Mouse (Mus musculus) liver, embryonic 14.5 days (tissue): ENCODE results near the gene Gm12166. TPM values are rescaled to one million over a fixed set of nuclear protein-coding genes. Genes with fewer than 3 reads are reported as not detected.

ENCODE experiments used
- ATAC-seq: fragments of 200-750 bp; cut with Nextera tagmentation; 2 replicates; pipeline ENCODE4 v1.8.0; 2017; ENCODE audit warnings: moderate number of reproducible peaks, mild to moderate bottlenecking, moderate library complexity; ENCODE audit not compliant: insufficient read depth
- DNase-seq, 3 experiments: peaks; one replicate each; pipeline ENCODE4 v3.0.0-alpha.2; 2012 to 2013; ENCODE audit warnings: low read depth in 3 of 3, low spot score in 3 of 3
- H3K27ac ChIP-seq: fragments of 300-500 bp; sonication (generic); 2 replicates; pipeline ENCODE4 v1.5.1; 2014; ENCODE audit warnings: moderate library complexity, mild to moderate bottlenecking, control low read depth, inconsistent platforms
- H3K27me3 ChIP-seq: fragments of 300-500 bp; sonication (generic); 2 replicates; pipeline ENCODE4 v1.6.1; 2014; ENCODE audit warnings: mild to moderate bottlenecking, low read length, moderate library complexity; ENCODE audit not compliant: control insufficient read depth, insufficient read depth
- H3K36me3 ChIP-seq: fragments of 300-500 bp; sonication (generic); replicated peaks from 2 replicates; pipeline ENCODE4 v1.6.1; 2014; ENCODE audit warnings: low read depth; ENCODE audit not compliant: control insufficient read depth, insufficient read depth
- H3K4me1 ChIP-seq, 2 experiments: fragments of 200-500 bp in 1 of 2; fragments of 300-500 bp in 1 of 2; sonication (generic) in 1 of 2; replicated peaks; 2 replicates each; pipeline ENCODE4 v1.6.1; 2012 to 2014; ENCODE audit warnings: antibody characterized with exemption in 1 of 2, inconsistent platforms in 1 of 2, low read length in 1 of 2; ENCODE audit not compliant: control insufficient read depth in 2 of 2, insufficient read depth in 2 of 2
- H3K4me2 ChIP-seq: fragments of 300-500 bp; sonication (generic); 2 replicates; pipeline ENCODE4 v1.6.1; 2014; ENCODE audit warnings: low read depth, mild to moderate bottlenecking, control low read depth, moderate library complexity
- H3K4me3 ChIP-seq, 2 experiments: fragments of 200-500 bp in 1 of 2; fragments of 300-500 bp in 1 of 2; sonication (generic) in 1 of 2; 2 replicates each; pipeline ENCODE4 v1.5.1; 2012 to 2014; ENCODE audit warnings: low read depth in 2 of 2, low read length in 2 of 2, mild to moderate bottlenecking in 2 of 2, control low read depth in 1 of 2, inconsistent platforms in 1 of 2, moderate library complexity in 1 of 2; ENCODE audit not compliant: insufficient read depth in 1 of 2
- H3K9ac ChIP-seq: fragments of 300-500 bp; sonication (generic); replicated peaks from 2 replicates; pipeline ENCODE4 v1.6.1; 2014; ENCODE audit warnings: mild to moderate bottlenecking, control low read depth, moderate library complexity
- H3K9me3 ChIP-seq: fragments of 300-500 bp; sonication (generic); 2 replicates; pipeline ENCODE4 v1.6.1; 2016; ENCODE audit warnings: low read length, mixed read lengths; ENCODE audit not compliant: control insufficient read depth
- CTCF ChIP-seq: IDR thresholded peaks from 2 replicates; pipeline ENCODE4 v1.5.1; 2016; ENCODE audit warnings: antibody characterized with exemption, low read depth, control low read depth
- EP300 ChIP-seq: IDR thresholded peaks from 2 replicates; pipeline ENCODE4 v1.6.1; 2016; ENCODE audit warnings: antibody characterized with exemption, low read depth
- WGBS: fragments of 180-500 bp; shearing (Covaris S2); extraction: QIAGEN DNeasy Blood & Tissue Kit; methylation state at CpG from one replicate; pipeline ENCODE4 v1.1.7; 2014; ENCODE audit not compliant: insufficient replicate concordance; 5-methylcytosine and 5-hydroxymethylcytosine counted together
- polyA plus RNA-seq, 2 experiments: library from polyadenylated mRNA; depleted of rRNA in 1 of 2; stranded (reverse) in 1 of 2; unstranded in 1 of 2; fragments of >200 nt; fragmentation: Nextera tagmentation in 1 of 2; extraction: Ambion mirVana in 1 of 2; gene quantifications; 2 replicates each; pipeline versions ENCODE4 v1.2.1 to v1.2.3; 2012 to 2014

The Gm12166 gene
- polyA plus RNA-seq, 2 experiments: 2.6 to 4.7 TPM

DNA sequence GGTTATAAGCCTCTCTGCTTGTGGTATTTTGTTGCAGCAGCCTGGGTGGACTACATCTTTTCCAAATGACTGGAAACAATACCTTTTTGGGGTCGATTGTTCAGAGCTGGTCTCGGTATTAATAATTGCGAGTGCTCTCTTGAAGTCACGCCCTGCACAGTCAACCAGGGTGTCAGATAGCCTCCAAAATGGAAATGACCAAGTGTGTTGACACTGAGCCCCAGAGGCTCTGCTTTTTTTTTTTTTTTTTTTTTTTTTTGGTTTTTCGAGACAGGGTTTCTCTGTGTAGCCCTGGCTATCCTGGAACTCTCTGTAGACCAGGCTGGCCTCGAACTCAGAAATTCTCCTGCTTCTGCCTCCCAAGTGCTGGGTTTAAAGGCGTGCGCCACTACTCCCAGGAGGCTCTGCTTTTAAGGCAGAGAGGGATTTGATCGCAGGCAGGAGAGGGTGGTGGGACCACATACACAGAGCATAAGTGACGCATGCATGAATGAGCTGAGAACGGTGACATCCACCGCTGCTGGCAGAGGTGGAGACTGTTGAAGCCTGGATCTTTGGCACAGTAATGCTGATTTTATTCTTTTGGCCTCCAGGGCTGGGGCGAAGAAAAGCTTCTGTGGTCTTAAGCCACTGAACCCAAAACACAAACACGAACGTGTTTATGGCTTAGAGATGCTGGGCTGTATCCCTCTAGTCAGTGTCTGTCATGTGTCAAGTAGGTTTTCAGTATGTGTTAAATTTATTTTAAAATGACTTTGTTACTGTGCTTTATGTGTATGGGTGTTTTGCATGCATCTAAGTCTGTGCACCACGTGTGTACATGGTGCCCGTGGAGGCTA, 21.9 kb upstream of the Gm12166 start:
- WGBS: 84% methylated on average over 17 of the region's 17 CpGs
- Histone ChIP-seq H3K4me2 (no peak overlapping the region), H3K27me3 (no peaks in the 10 kb centered on the region), H3K4me3 (no peak overlapping the region), H3K27ac (no peak overlapping the region), H3K4me1 (peaks cover 27 to 45% of the 10 kb centered on the region in 2 experiments), H3K9ac (no peak overlapping the region), H3K36me3 (no peaks in the 10 kb centered on the region; the same call in 1 of the 2 replicates), H3K9me3 (peaks cover 4% of the 10 kb centered on the region)
- TF ChIP-seq EP300 (no peak), CTCF (no peak)
- ATAC-seq (no peak), DNase-seq (no peak)

DNA sequence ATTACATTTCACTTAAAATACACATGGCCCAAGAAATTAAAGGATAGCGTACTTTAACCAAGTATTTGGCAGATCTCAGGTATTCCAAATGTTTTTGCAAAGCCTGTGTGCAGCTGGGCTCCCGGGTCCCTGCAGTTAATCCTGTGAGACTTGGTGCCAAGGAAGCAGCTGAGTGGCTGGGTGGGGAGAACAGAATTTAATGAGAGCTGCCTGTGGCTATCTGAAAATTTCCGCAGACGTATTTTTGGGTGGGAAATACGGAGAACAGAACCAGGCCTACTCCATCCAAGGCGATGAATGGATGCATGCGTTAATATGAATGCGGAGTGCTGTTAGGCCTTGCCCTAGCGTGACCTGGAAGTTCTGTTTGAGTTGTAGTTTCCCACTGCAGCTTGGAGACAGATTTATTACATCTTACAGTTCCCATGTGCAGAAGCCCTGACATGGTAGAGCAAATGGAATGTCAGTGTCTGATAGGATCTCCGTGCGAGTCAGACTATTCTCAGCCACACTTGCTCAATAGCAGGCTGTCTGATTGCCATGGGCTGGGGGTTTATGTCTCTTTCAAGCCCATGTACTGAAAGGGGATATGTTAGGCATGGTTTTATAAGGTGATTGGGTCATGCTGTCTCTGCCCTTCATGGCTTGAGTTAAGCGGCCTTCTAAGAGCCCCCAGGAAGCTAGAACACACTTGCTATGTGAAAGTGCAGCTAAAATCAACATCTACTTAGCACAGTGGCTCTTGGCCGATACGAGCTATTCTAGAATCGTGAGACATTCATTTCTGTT, 21.1 kb upstream of the Gm12166 start:
- Histone ChIP-seq H3K4me1 (peaks cover 19 to 42% of the 10 kb centered on the region in 2 experiments), H3K4me3 (no peak overlapping the region)

DNA sequence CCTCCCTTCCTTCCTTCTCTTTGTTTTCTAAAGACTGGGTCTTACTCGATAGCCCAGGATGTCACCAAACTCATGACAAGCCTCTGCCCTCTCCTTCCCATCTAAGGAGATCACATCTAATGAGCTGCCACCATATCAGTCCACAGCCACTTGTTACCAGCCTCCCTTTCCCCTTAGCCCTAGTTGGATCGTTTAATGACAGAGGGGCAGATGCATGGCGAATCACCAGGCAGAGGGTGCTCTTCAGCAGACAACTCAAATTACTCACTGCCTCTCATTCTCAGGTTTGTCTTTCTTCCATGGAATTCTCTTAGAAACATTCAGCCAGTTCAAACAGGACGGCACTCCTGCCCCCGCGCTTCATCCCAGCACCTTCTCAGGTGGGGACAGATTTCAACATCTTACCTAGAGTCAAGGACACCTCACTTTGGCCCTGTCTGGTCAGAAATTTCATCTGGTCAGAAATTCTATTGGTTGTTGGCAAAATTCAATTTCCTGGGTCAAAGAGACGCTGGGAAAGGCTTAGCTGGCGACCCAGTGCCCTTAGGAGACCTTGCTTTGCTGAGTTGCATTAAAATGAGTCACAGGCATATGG, 20.4 kb upstream of the Gm12166 start:
- no peak for DNase-seq
- no peaks in the 10 kb centered on the region for H3K36me3 ChIP-seq
- H3K9me3 ChIP-seq: peaks cover 4% of the 10 kb centered on the region
- WGBS: 68% methylated on average over 8 of the region's 8 CpGs
- ATAC-seq: no peak
- no peak for TF ChIP-seq CTCF
- TF ChIP-seq EP300: no peak
- no peak overlapping the region for H3K4me2 ChIP-seq
- H3K27me3 ChIP-seq: no peaks in the 10 kb centered on the region
- H3K4me1 ChIP-seq: peaks cover 18 to 37% of the 10 kb centered on the region in 2 experiments
- no peak overlapping the region for H3K27ac ChIP-seq
- no peak overlapping the region for H3K9ac ChIP-seq
- H3K4me3 ChIP-seq: no peak overlapping the region

More for the DNA sequence above, 21.1 kb upstream of the Gm12166 start:
- H3K27me3 ChIP-seq: no peaks in the 10 kb centered on the region
- no peaks in the 10 kb centered on the region for H3K36me3 ChIP-seq
- no peak overlapping the region for H3K4me2 ChIP-seq
- no peak for TF ChIP-seq CTCF
- no peak for TF ChIP-seq EP300
- ATAC-seq: no peak
- DNase-seq: no peak
- H3K9ac ChIP-seq: no peak overlapping the region
- 71% methylated on average over 15 of the region's 15 CpGs for WGBS
- H3K9me3 ChIP-seq: peaks cover 4% of the 10 kb centered on the region
- no peak overlapping the region for H3K27ac ChIP-seq

DNA sequence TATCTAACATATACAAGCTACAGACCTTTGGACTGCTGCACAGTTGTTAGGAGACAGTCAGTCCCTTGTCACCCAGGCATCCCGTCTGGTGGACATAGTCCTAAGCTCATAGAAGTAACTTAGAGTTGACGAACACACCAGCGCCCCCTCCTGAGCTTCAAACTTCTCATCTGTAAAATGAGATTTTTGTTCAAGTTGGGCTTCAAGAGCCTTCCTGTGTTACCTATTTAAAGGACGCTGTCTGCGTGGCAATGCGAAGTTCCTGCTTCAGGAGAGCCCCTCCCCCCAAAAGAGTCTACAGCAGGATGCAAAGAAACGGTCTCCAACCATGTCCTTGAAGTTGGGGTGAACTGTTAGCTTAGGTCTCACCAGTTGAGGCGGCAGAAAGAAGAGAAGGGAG, 18.7 kb upstream of the Gm12166 start:
- Histone ChIP-seq H3K27me3 (no peaks in the 10 kb centered on the region; the same call in 1 of the 2 replicates), H3K4me3 (no peak overlapping the region), H3K27ac (no peak overlapping the region), H3K36me3 (no peaks in the 10 kb centered on the region), H3K9me3 (no peaks in the 10 kb centered on the region), H3K4me2 (no peak overlapping the region), H3K9ac (no peak overlapping the region), H3K4me1 (peaks cover under 1 to 23% of the 10 kb centered on the region in 2 experiments; a peak in 3 of 4 replicates)
- DNase-seq (no peak), ATAC-seq (no peak)
- WGBS: 58% methylated on average over 8 of the region's 8 CpGs
- TF ChIP-seq EP300: no peak
- peak; percentile 22; the same call in 1 of the 2 replicates for TF ChIP-seq CTCF
